Mouse (Mus musculus): ENCODE results near the gene Grid1. TPM values are rescaled to one million over a fixed set of nuclear protein-coding genes. Genes with fewer than 3 reads are reported as not detected.
A peak's percentile ranks its signal among the peaks of the same experiment; 100 is the strongest.

Grid1 gene
- polyA plus RNA-seq, 1 experiment from 2014 or later = 0.33 TPM

GRCm38 (mm10) chr14:34919221-34919620 lies 99.3 kb downstream of the Grid1 start:
- H3K4me1 ChIP-seq (replicated peaks) = no peaks in the 10 kb centered on the region
- H3K36me3 ChIP-seq = no peaks in the 10 kb centered on the region
- WGBS = 73% methylated on average over 6 of the region's 6 CpGs
- H3K27me3 ChIP-seq = no peaks in the 10 kb centered on the region
- ATAC-seq (replicated peaks; ENCODE audit: insufficient number of reproducible peaks, insufficient read depth, low FRiP score, low read depth) = no peak
- no peak overlapping the region for H3K4me2 ChIP-seq
- no peak overlapping the region for H3K27ac ChIP-seq
- no peak overlapping the region for H3K9ac ChIP-seq
- no peaks in the 10 kb centered on the region for H3K9me3 ChIP-seq (replicated peaks)
- H3K4me3 ChIP-seq = no peak overlapping the region

DNA sequence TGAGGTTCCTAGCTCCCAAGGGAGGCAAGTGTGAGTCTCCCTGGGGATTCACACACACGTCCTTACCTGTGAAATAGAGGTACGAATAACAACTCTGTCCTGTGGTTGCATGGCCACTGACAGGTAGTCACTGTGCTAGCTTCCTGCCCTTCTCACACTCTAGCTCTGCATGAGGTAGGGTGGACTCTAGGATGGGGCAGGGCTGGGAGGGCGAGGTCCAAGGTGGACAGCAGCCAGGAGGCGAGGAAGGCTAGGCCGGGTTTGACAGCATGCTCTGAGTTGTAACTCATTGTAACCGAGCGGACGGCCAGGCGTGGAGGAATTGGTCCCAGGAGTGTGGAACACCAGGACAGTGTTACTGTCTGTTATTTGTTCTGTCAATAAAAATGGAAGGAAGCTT lies 101.4 kb downstream of the Grid1 start:
- Histone ChIP-seq H3K4me3 (no peak overlapping the region), H3K4me2 (no peak overlapping the region), H3K36me3 (no peaks in the 10 kb centered on the region), H3K9ac (no peak overlapping the region), H3K4me1 (replicated peaks) (no peaks in the 10 kb centered on the region), H3K27me3 (no peaks in the 10 kb centered on the region), H3K27ac (no peak overlapping the region), H3K9me3 (replicated peaks) (no peaks in the 10 kb centered on the region)
- 66% methylated on average over 9 of the region's 9 CpGs for WGBS
- no peak for ATAC-seq (replicated peaks; ENCODE audit: insufficient number of reproducible peaks, insufficient read depth, low FRiP score, low read depth)

- H3K9ac ChIP-seq = no peak overlapping the region
- H3K27ac ChIP-seq = no peak overlapping the region
- 54% methylated on average over 5 of the region's 5 CpGs for WGBS
- no peaks in the 10 kb centered on the region for H3K9me3 ChIP-seq (replicated peaks)
- no peak overlapping the region for H3K4me3 ChIP-seq
- H3K4me2 ChIP-seq = no peak overlapping the region
- no peaks in the 10 kb centered on the region for H3K27me3 ChIP-seq
- H3K36me3 ChIP-seq = no peaks in the 10 kb centered on the region
- H3K4me1 ChIP-seq (replicated peaks) = no peaks in the 10 kb centered on the region
- no peak for ATAC-seq (replicated peaks; ENCODE audit: insufficient number of reproducible peaks, insufficient read depth, low FRiP score, low read depth)
These were observed 105.1 kb downstream of the Grid1 start for GRCm38 (mm10) chr14:34925021-34925420.

- H3K9ac ChIP-seq = no peak overlapping the region
- H3K4me3 ChIP-seq = no peak overlapping the region
- H3K4me1 ChIP-seq (replicated peaks) = no peaks in the 10 kb centered on the region
- H3K36me3 ChIP-seq = no peaks in the 10 kb centered on the region
- no peak for ATAC-seq (replicated peaks; ENCODE audit: insufficient number of reproducible peaks, insufficient read depth, low FRiP score, low read depth)
- no peak overlapping the region for H3K27ac ChIP-seq
- no peak overlapping the region for H3K4me2 ChIP-seq
- no peaks in the 10 kb centered on the region for H3K27me3 ChIP-seq
- no peaks in the 10 kb centered on the region for H3K9me3 ChIP-seq (replicated peaks)
- 72% methylated on average over 8 of the region's 8 CpGs for WGBS
These were observed 110.3 kb downstream of the Grid1 start for GRCm38 (mm10) chr14:34930040-34930719.

DNA sequence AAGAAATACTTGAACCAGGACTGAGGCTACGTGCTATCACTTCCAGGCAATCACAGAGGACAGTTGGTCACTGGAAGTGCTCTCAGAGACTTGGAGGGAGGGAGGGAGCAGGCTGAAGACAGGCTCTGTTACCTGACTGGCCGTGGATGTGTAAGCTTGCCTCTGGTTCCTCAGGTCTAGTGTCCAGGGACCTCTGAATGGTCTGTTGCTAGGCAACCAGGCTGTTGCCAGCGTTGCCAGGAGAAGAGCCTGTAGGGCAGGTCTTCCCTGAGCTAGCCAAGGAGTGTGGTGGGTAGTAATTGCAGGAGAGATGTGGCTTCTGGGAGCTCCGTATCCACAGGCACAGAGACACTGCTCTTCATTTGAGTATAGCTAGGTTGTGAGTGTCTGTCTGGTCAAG lies 113.3 kb downstream of the Grid1 start:
- no peaks in the 10 kb centered on the region for H3K36me3 ChIP-seq
- no peak overlapping the region for H3K27ac ChIP-seq
- 45% methylated on average over 4 of the region's 4 CpGs for WGBS
- no peak overlapping the region for H3K4me3 ChIP-seq
- no peaks in the 10 kb centered on the region for H3K9me3 ChIP-seq (replicated peaks)
- H3K27me3 ChIP-seq = peaks cover 5% of the 10 kb centered on the region; the same call in 1 of the 2 replicates
- H3K9ac ChIP-seq = no peak overlapping the region
- no peak for ATAC-seq (replicated peaks; ENCODE audit: insufficient number of reproducible peaks, insufficient read depth, low FRiP score, low read depth)
- H3K4me1 ChIP-seq (replicated peaks) = no peaks in the 10 kb centered on the region
- H3K4me2 ChIP-seq = no peak overlapping the region

DNA sequence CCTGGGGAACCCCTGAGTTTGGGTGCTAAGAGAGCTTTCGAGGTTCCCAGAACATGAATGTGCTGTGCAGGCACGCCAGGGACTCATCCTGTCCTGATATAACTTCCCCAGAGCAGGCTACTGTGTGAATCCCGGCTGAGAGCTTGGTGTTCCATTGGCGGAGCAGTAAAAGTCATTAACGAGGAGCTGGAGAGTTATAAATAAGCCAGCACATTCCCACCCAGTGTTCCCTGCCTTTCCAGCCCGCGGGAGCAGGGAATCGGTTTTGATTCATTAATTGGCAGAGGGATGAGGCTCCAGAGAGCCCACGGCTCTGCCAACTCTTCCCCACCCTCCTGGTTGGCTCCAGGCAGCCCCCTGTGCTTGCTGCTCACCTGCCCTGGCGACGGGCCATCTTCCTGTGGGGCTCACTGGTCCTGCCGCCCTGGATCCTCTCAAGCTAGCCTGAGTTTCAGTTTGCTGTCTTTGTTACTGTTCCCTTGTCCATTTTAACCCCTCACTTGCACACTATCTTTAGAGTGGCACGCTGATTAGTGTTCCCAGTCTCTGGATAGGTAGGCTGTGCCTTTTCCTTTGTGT lies 116.4 kb downstream of the Grid1 start:
- WGBS = 31% methylated on average over 13 of the region's 13 CpGs
- no peak overlapping the region for H3K27ac ChIP-seq
- H3K4me3 ChIP-seq = peak overlapping the region; percentile 30; the same call in 1 of the 2 replicates
- peak overlapping the region; percentile 47 for H3K4me2 ChIP-seq
- no peaks in the 10 kb centered on the region for H3K4me1 ChIP-seq (replicated peaks)
- peaks cover 13% of the 10 kb centered on the region for H3K27me3 ChIP-seq
- H3K9me3 ChIP-seq (replicated peaks) = no peaks in the 10 kb centered on the region
- ATAC-seq (replicated peaks; ENCODE audit: insufficient number of reproducible peaks, insufficient read depth, low FRiP score, low read depth) = no peak
- no peaks in the 10 kb centered on the region for H3K36me3 ChIP-seq
- H3K9ac ChIP-seq = no peak overlapping the region

DNA sequence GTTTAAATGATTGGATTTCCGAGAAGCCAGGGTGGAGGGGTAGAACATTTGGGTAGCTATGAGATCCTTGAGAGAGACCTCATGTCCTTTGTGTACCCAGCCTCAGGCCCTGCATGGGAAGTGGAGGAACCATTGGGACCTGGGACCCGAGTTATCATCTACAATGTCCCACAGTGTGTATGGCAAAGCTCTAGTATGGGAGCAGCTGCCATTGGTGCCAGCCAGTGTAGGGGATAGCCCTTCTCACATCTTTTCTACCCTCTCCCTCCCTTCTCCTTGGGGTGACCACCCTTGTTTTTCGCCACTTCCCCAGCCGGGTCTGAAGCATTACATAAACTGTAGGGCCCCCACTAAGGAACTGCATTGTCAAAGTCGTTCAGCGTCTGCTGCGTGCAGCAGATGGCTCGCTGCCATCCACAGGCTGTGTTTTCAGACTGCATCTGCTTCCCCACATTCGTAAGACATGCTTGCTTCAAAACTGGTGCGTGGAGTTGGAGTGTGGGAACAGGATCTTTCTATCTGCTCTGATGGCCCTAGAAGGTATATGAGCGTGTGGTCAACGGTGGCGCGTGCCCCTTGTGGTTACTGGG lies 124.6 kb downstream of the Grid1 start:
- H3K36me3 ChIP-seq = no peaks in the 10 kb centered on the region
- no peak overlapping the region for H3K4me2 ChIP-seq
- H3K4me3 ChIP-seq = no peak overlapping the region
- H3K9me3 ChIP-seq (replicated peaks) = no peaks in the 10 kb centered on the region
- H3K27ac ChIP-seq = no peak overlapping the region
- WGBS = 84% methylated on average over 14 of the region's 14 CpGs
- no peaks in the 10 kb centered on the region for H3K4me1 ChIP-seq (replicated peaks)
- H3K9ac ChIP-seq = no peak overlapping the region
- no peak for ATAC-seq (replicated peaks; ENCODE audit: insufficient number of reproducible peaks, insufficient read depth, low FRiP score, low read depth)
- no peaks in the 10 kb centered on the region for H3K27me3 ChIP-seq

GRCm38 (mm10) chr14:34945471-34946313 lies 125.8 kb downstream of the Grid1 start:
- Histone ChIP-seq H3K9ac (no peak overlapping the region), H3K4me3 (no peak overlapping the region), H3K27ac (no peak overlapping the region), H3K4me1 (replicated peaks) (no peaks in the 10 kb centered on the region), H3K4me2 (no peak overlapping the region), H3K9me3 (replicated peaks) (no peaks in the 10 kb centered on the region), H3K36me3 (no peaks in the 10 kb centered on the region), H3K27me3 (no peaks in the 10 kb centered on the region)
- 81% methylated on average over 17 of the region's 17 CpGs for WGBS
- 0 out of 2 replicates have a peak, but pooled peaks have one; percentile 13 for ATAC-seq (replicated peaks; ENCODE audit: insufficient number of reproducible peaks, insufficient read depth, low FRiP score, low read depth)

- Histone ChIP-seq H3K4me1 (replicated peaks) (no peaks in the 10 kb centered on the region), H3K9ac (no peak overlapping the region), H3K4me3 (no peak overlapping the region), H3K36me3 (no peaks in the 10 kb centered on the region), H3K4me2 (no peak overlapping the region), H3K27ac (no peak overlapping the region), H3K27me3 (no peaks in the 10 kb centered on the region), H3K9me3 (replicated peaks) (no peaks in the 10 kb centered on the region)
- WGBS = 89% methylated on average over 2 of the region's 2 CpGs
- no peak for ATAC-seq (replicated peaks; ENCODE audit: insufficient number of reproducible peaks, insufficient read depth, low FRiP score, low read depth)
These were observed 126.3 kb downstream of the Grid1 start for GRCm38 (mm10) chr14:34946314-34946583.

DNA sequence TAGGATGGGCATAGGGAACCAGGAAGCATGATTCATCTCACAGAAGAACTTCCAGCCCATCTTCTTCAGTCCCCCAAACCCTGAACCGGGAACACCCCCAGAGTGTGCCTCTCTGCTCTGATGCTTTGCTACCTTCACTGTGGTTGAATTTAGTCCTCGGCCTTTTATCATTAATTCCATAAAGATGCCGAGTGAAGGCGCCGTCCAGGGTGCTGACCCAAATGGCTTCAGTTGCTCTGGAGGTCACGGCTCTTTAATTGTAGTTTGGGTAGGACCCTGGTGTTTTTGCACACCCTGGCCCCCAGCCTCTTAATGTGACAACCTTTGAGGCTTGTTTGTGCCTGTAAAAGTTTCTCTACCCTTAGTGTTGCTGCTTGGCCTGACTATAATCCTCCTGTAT lies 128.3 kb downstream of the Grid1 start:
- Histone ChIP-seq H3K4me1 (replicated peaks) (no peaks in the 10 kb centered on the region), H3K9me3 (replicated peaks) (no peaks in the 10 kb centered on the region), H3K4me3 (no peak overlapping the region), H3K36me3 (no peaks in the 10 kb centered on the region), H3K27me3 (no peaks in the 10 kb centered on the region), H3K9ac (no peak overlapping the region), H3K4me2 (no peak overlapping the region), H3K27ac (no peak overlapping the region)
- no peak for ATAC-seq (replicated peaks; ENCODE audit: insufficient number of reproducible peaks, insufficient read depth, low FRiP score, low read depth)
- WGBS = 72% methylated on average over 6 of the region's 6 CpGs

- H3K27me3 ChIP-seq = no peaks in the 10 kb centered on the region
- no peak overlapping the region for H3K4me2 ChIP-seq
- H3K4me3 ChIP-seq = no peak overlapping the region
- no peaks in the 10 kb centered on the region for H3K36me3 ChIP-seq
- WGBS = 35% methylated on average over 3 of the region's 3 CpGs
- H3K9ac ChIP-seq = no peak overlapping the region
- no peak for ATAC-seq (replicated peaks; ENCODE audit: insufficient number of reproducible peaks, insufficient read depth, low FRiP score, low read depth)
- H3K9me3 ChIP-seq (replicated peaks) = no peaks in the 10 kb centered on the region
- H3K4me1 ChIP-seq (replicated peaks) = no peaks in the 10 kb centered on the region
- H3K27ac ChIP-seq = no peak overlapping the region
These were observed 132.4 kb downstream of the Grid1 start for GRCm38 (mm10) chr14:34952311-34952710.
